9 mouse cellular contexts compared by ENCODE assay signal in the genomic region with DNA sequence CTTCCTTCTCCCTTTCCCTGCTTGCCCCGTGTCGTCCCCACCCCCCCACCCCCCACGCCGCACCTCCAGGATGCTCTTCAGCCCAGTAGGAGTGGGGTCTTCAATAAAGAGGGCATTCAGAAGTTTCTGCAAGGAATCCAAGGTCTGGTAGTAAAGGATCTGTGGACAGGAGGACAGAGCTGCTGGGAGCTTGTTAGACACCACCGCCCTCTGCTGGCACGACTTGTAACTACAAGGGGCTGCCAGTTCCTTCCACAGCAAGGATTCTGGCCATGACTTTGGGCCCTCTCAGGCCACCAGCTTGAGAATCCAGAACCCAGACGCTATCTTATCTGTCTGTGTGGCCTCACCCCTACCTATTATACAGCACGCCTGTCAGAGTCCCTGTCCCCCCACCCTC. TPM values are rescaled to one million over a fixed set of nuclear protein-coding genes. Genes with fewer than 3 reads are reported as not detected.
DNase-seq lines count a peak whose midpoint lies in the region; ATAC-seq and TF ChIP-seq lines count a peak whose summit lies in the region.
"Had no signal": no experiment of that assay in that cellular context is flagged by ENCODE, and none has a peak within 500 bp of the region (broad histone marks: within the 10 kb centered on the region; RNA-seq: fewer than 3 reads in every experiment).

No protein-coding gene starts in this region.

- H3K9ac ChIP-seq in heart, embryonic 14.5 days (ENCODE audit: low read length) = no peak overlapping the region
- H3K9ac ChIP-seq in liver, embryonic 14.5 days (replicated peaks) = no peak overlapping the region
- no peak overlapping the region for H3K9ac ChIP-seq in neural tube, embryonic 12.5 days
- 0 out of 2 replicates have a peak overlapping the region, but pooled peaks have one; percentile 36 for H3K9ac ChIP-seq in stomach, embryonic 16.5 days (ENCODE audit: low read length)

- 0% methylated on average over 8 of the region's 8 CpGs for WGBS in heart, embryonic 14.5 days
- 0% methylated on average over 8 of the region's 8 CpGs for WGBS in liver, embryonic 14.5 days (ENCODE audit: insufficient replicate concordance)
- WGBS in neural tube, embryonic 12.5 days = 3% methylated on average over 8 of the region's 8 CpGs
- WGBS in stomach, embryonic 16.5 days = 4% methylated on average over 8 of the region's 8 CpGs

- no peaks in the 10 kb centered on the region for H3K36me3 ChIP-seq in C2C12 (ENCODE audit: control insufficient read depth, insufficient read depth)
- no peaks in the 10 kb centered on the region for H3K36me3 ChIP-seq in heart, embryonic 14.5 days (ENCODE audit: control insufficient read depth, insufficient read depth, low read length)
- H3K36me3 ChIP-seq in liver, embryonic 14.5 days (replicated peaks; ENCODE audit: control insufficient read depth, insufficient read depth, low read depth) = no peaks in the 10 kb centered on the region
- H3K36me3 ChIP-seq in neural tube, embryonic 12.5 days = no peaks in the 10 kb centered on the region
- H3K36me3 ChIP-seq in stomach, embryonic 16.5 days (ENCODE audit: control insufficient read depth, insufficient read depth, low read length) = no peaks in the 10 kb centered on the region

- no peak for TF ChIP-seq POLR2A in bone marrow macrophage, adult 2 months (IDR thresholded peaks at IDR 0.05; ENCODE audit: borderline replicate concordance, low read depth, low read length)
- no peak for TF ChIP-seq POLR2A in embryonic fibroblast, embryonic 13.5 days (IDR thresholded peaks at IDR 0.05; ENCODE audit: low read depth, low read length)

- H3K27ac ChIP-seq in bone marrow macrophage, adult 2 months (ENCODE audit: insufficient read depth, low read depth, low read length) = no peak overlapping the region
- no peak overlapping the region for H3K27ac ChIP-seq in embryonic fibroblast, embryonic 13.5 days (ENCODE audit: insufficient read depth, low read length)
- no peak overlapping the region; a peak in 1 of 4 replicates for H3K27ac ChIP-seq in heart, embryonic 14.5 days (replicated peaks in 1 of 2; ENCODE audit: control insufficient read depth in 1 of 2, insufficient read depth in 1 of 2, low read depth in 2 of 2, low read length in 2 of 2)
- no peak overlapping the region for H3K27ac ChIP-seq in liver, embryonic 14.5 days
- no peak overlapping the region for H3K27ac ChIP-seq in neural tube, embryonic 12.5 days
- H3K27ac ChIP-seq in stomach, embryonic 16.5 days (ENCODE audit: low read length) = no peak overlapping the region

- H3K4me3 ChIP-seq in C2C12 (ENCODE audit: insufficient read depth, poor library complexity, severe bottlenecking) = no peak overlapping the region
- H3K4me3 ChIP-seq in bone marrow macrophage, adult 2 months (ENCODE audit: insufficient read depth, low read length) = no peak overlapping the region
- no peak overlapping the region for H3K4me3 ChIP-seq in embryonic fibroblast, embryonic 13.5 days (ENCODE audit: insufficient read depth, low read length)
- no peak overlapping the region for H3K4me3 ChIP-seq in heart, embryonic 14.5 days (ENCODE audit: control insufficient read depth in 1 of 2, insufficient read depth in 1 of 2, low read depth in 1 of 2, low read length in 2 of 2)
- no peak overlapping the region for H3K4me3 ChIP-seq in liver, embryonic 14.5 days (ENCODE audit: insufficient read depth in 1 of 2, low read depth in 2 of 2, low read length in 2 of 2)
- no peak overlapping the region for H3K4me3 ChIP-seq in neural tube, embryonic 12.5 days
- no peak overlapping the region for H3K4me3 ChIP-seq in stomach, embryonic 16.5 days (replicated peaks; ENCODE audit: low read length)
- H3K4me3 ChIP-seq: erythroblast, embryonic 14.5 days had no signal

- H3K79me3 ChIP-seq in C2C12 (ENCODE audit: low read depth) = no peaks in the 10 kb centered on the region

- no peaks in the 10 kb centered on the region for H3K79me2 ChIP-seq in C2C12 (ENCODE audit: control insufficient read depth, insufficient read depth)

- H3K9me3 ChIP-seq in heart, embryonic 14.5 days (ENCODE audit: control insufficient read depth, low read length) = no peaks in the 10 kb centered on the region
- no peaks in the 10 kb centered on the region for H3K9me3 ChIP-seq in liver, embryonic 14.5 days (ENCODE audit: control insufficient read depth, low read length)
- no peaks in the 10 kb centered on the region for H3K9me3 ChIP-seq in neural tube, embryonic 12.5 days
- no peaks in the 10 kb centered on the region for H3K9me3 ChIP-seq in stomach, embryonic 16.5 days (replicated peaks; ENCODE audit: control insufficient read depth, low read length)

- H3K4me2 ChIP-seq in heart, embryonic 14.5 days (ENCODE audit: low read length) = peak overlapping the region; percentile 56
- H3K4me2 ChIP-seq in liver, embryonic 14.5 days (ENCODE audit: low read depth) = 0 out of 2 replicates have a peak overlapping the region, but pooled peaks have one; percentile 3
- H3K4me2 ChIP-seq in neural tube, embryonic 12.5 days (replicated peaks) = 0 out of 2 replicates have a peak overlapping the region, but pooled peaks have one; percentile 26
- H3K4me2 ChIP-seq in stomach, embryonic 16.5 days (ENCODE audit: low read depth, low read length) = peak overlapping the region; percentile 41; the same call in 1 of the 2 replicates

- TF ChIP-seq EP300 in liver, embryonic 14.5 days (IDR thresholded peaks at IDR 0.05; ENCODE audit: low read depth) = no peak

- DNase-seq in kidney, postnatal 36 days = peak; percentile 69 to 91
- DNase-seq in liver, embryonic 14.5 days (ENCODE audit: low read depth in 3 of 3, low spot score in 3 of 3) = peak; percentile 34 to 45 (median 42)

- no peak for ATAC-seq in heart, embryonic 14.5 days (ENCODE audit: insufficient number of reproducible peaks, insufficient read depth, low FRiP score, low read depth)
- ATAC-seq in liver, embryonic 14.5 days (ENCODE audit: insufficient read depth) = peak; percentile 51; the same call in 1 of the 2 replicates
- ATAC-seq in neural tube, embryonic 12.5 days (ENCODE audit: low FRiP score, low read depth) = peak; percentile 45; the same call in 1 of the 2 replicates
- ATAC-seq in stomach, embryonic 16.5 days (ENCODE audit: insufficient read depth, low FRiP score) = no peak; the same call in 1 of the 2 replicates

- no peak overlapping the region for H3ac ChIP-seq in C2C12 (ENCODE audit: control insufficient read depth, insufficient read length, low read depth)

- peak; percentile 92 for TF ChIP-seq CTCF in C2C12 (IDR thresholded peaks at IDR 0.05; ENCODE audit: control insufficient read depth, insufficient read depth, insufficient read length)
- peak; percentile 73 for TF ChIP-seq CTCF in bone marrow macrophage, adult 2 months (IDR thresholded peaks at IDR 0.05; ENCODE audit: low read depth, low read length)
- peak; percentile 96 for TF ChIP-seq CTCF in embryonic fibroblast, embryonic 13.5 days (IDR thresholded peaks at IDR 0.05; ENCODE audit: borderline replicate concordance, insufficient read depth, low read length)
- peak; percentile 97 for TF ChIP-seq CTCF in liver, embryonic 14.5 days (IDR thresholded peaks at IDR 0.05; ENCODE audit: low read depth)

- peaks cover 46% of the 10 kb centered on the region for H3K27me3 ChIP-seq in C2C12 (ENCODE audit: control insufficient read depth, insufficient read depth, insufficient read length)
- 0 out of 2 replicates have a peak, but pooled peaks cover 4% of the 10 kb centered on the region for H3K27me3 ChIP-seq in heart, embryonic 14.5 days (ENCODE audit: control insufficient read depth, insufficient read depth, low read length)
- no peaks in the 10 kb centered on the region for H3K27me3 ChIP-seq in liver, embryonic 14.5 days (ENCODE audit: control insufficient read depth, insufficient read depth, low read length)
- H3K27me3 ChIP-seq in neural tube, embryonic 12.5 days (replicated peaks) = no peaks in the 10 kb centered on the region
- no peaks in the 10 kb centered on the region for H3K27me3 ChIP-seq in stomach, embryonic 16.5 days (ENCODE audit: control insufficient read depth, insufficient read depth, low read length)

- no peaks in the 10 kb centered on the region for H3K4me1 ChIP-seq in bone marrow macrophage, adult 2 months (ENCODE audit: control insufficient read depth, insufficient read depth, low read length)
- H3K4me1 ChIP-seq in embryonic fibroblast, embryonic 13.5 days (ENCODE audit: control insufficient read depth, insufficient read depth, low read length) = no peaks in the 10 kb centered on the region
- H3K4me1 ChIP-seq in heart, embryonic 14.5 days (ENCODE audit: control insufficient read depth in 2 of 2, insufficient read depth in 2 of 2, low read length in 2 of 2) = peaks cover 6% of the 10 kb centered on the region in 2 experiments; a peak in 2 of 4 replicates
- H3K4me1 ChIP-seq in liver, embryonic 14.5 days (replicated peaks; ENCODE audit: control insufficient read depth in 2 of 2, insufficient read depth in 2 of 2, low read length in 1 of 2) = peaks cover 0 to 2% of the 10 kb centered on the region in 2 experiments; a peak in 1 of 4 replicates
- peaks cover 4% of the 10 kb centered on the region; the same call in 1 of the 2 replicates for H3K4me1 ChIP-seq in neural tube, embryonic 12.5 days
- peaks cover 8% of the 10 kb centered on the region; the same call in 1 of the 2 replicates for H3K4me1 ChIP-seq in stomach, embryonic 16.5 days (ENCODE audit: control insufficient read depth, insufficient read depth, low read length)

RNA-seq across cellular contexts. Expression of a gene that starts 22.3 kb away (rescaled TPM):
- not detected for polyA plus RNA-seq in C2C12 (2012; fragmentation: generic; extraction: Trizol)
- not detected in 2 replicates for polyA plus RNA-seq in bone marrow macrophage, adult 2 months (2012; ENCODE audit: insufficient read depth, insufficient read length, missing spikeins)
- polyA plus RNA-seq in embryonic fibroblast, embryonic 13.5 days (2011; ENCODE audit: insufficient read length, low read depth, missing spikeins) = not detected in 2 replicates
- polyA plus RNA-seq in heart, embryonic 14.5 days (2014; fragmentation: Nextera tagmentation; extraction: Ambion mirVana) = 0.44 and 0.45 TPM in 2 replicates
- 0.16 and 0.22 TPM in 2 replicates for polyA plus RNA-seq in liver, embryonic 14.5 days (2012; rRNA removed)
- polyA plus RNA-seq in liver, embryonic 14.5 days (2014; fragmentation: Nextera tagmentation; extraction: Ambion mirVana) = 0.06 and 0.14 TPM in 2 replicates
- 0.27 and 0.34 TPM in 2 replicates for polyA plus RNA-seq in neural tube, embryonic 12.5 days (2016; fragmentation: Nextera tagmentation; extraction: Ambion mirVana)
- 0.14 TPM in 1 of 2 replicates, not detected in the other for polyA plus RNA-seq in stomach, embryonic 16.5 days (2015; fragmentation: Nextera tagmentation; extraction: Ambion mirVana)
- polyA plus RNA-seq: erythroblast, embryonic 14.5 days had no signal

RNA-seq across cellular contexts. Expression of a gene that starts 25.3 kb away (rescaled TPM):
- polyA plus RNA-seq in C2C12 (2012; fragmentation: generic; extraction: Trizol) = not detected
- not detected in 2 replicates for polyA plus RNA-seq in bone marrow macrophage, adult 2 months (2012; ENCODE audit: insufficient read depth, insufficient read length, missing spikeins)
- polyA plus RNA-seq in embryonic fibroblast, embryonic 13.5 days (2011; ENCODE audit: insufficient read length, low read depth, missing spikeins) = not detected in 2 replicates
- polyA plus RNA-seq in heart, embryonic 14.5 days (2014; fragmentation: Nextera tagmentation; extraction: Ambion mirVana) = 0.13 and 0.32 TPM in 2 replicates
- 0.03 and 0.06 TPM in 2 replicates for polyA plus RNA-seq in liver, embryonic 14.5 days (2012; rRNA removed)
- polyA plus RNA-seq in liver, embryonic 14.5 days (2014; fragmentation: Nextera tagmentation; extraction: Ambion mirVana) = not detected in 2 replicates
- not detected in 2 replicates for polyA plus RNA-seq in neural tube, embryonic 12.5 days (2016; fragmentation: Nextera tagmentation; extraction: Ambion mirVana)
- polyA plus RNA-seq in stomach, embryonic 16.5 days (2015; fragmentation: Nextera tagmentation; extraction: Ambion mirVana) = 5.4 and 7.7 TPM in 2 replicates
- polyA plus RNA-seq: erythroblast, embryonic 14.5 days had no signal

RNA-seq across cellular contexts. Expression of a gene that starts 29.7 kb away (rescaled TPM):
- 24.7 TPM for polyA plus RNA-seq in C2C12 (2012; fragmentation: generic; extraction: Trizol)
- 27.5 and 29.7 TPM in 2 replicates for polyA plus RNA-seq in bone marrow macrophage, adult 2 months (2012; ENCODE audit: insufficient read depth, insufficient read length, missing spikeins)
- 43.5 and 45.1 TPM in 2 replicates for polyA plus RNA-seq in embryonic fibroblast, embryonic 13.5 days (2011; ENCODE audit: insufficient read length, low read depth, missing spikeins)
- polyA plus RNA-seq in heart, embryonic 14.5 days (2014; fragmentation: Nextera tagmentation; extraction: Ambion mirVana) = 52.0 and 54.4 TPM in 2 replicates
- polyA plus RNA-seq in liver, embryonic 14.5 days (2012; rRNA removed) = 31.1 and 34.3 TPM in 2 replicates
- 30.6 and 31.1 TPM in 2 replicates for polyA plus RNA-seq in liver, embryonic 14.5 days (2014; fragmentation: Nextera tagmentation; extraction: Ambion mirVana)
- 98.2 and 106 TPM in 2 replicates for polyA plus RNA-seq in neural tube, embryonic 12.5 days (2016; fragmentation: Nextera tagmentation; extraction: Ambion mirVana)
- polyA plus RNA-seq in stomach, embryonic 16.5 days (2015; fragmentation: Nextera tagmentation; extraction: Ambion mirVana) = 82.7 and 83.3 TPM in 2 replicates

RNA-seq across cellular contexts. Expression of a gene that starts 57.5 kb away (rescaled TPM):
- 7.6 TPM for polyA plus RNA-seq in C2C12 (2012; fragmentation: generic; extraction: Trizol)
- polyA plus RNA-seq in bone marrow macrophage, adult 2 months (2012; ENCODE audit: insufficient read depth, insufficient read length, missing spikeins) = 2.8 and 4.6 TPM in 2 replicates
- polyA plus RNA-seq in embryonic fibroblast, embryonic 13.5 days (2011; ENCODE audit: insufficient read length, low read depth, missing spikeins) = 4.6 and 5.8 TPM in 2 replicates
- polyA plus RNA-seq in heart, embryonic 14.5 days (2014; fragmentation: Nextera tagmentation; extraction: Ambion mirVana) = 10.6 TPM in 2 replicates
- 3.8 and 3.9 TPM in 2 replicates for polyA plus RNA-seq in liver, embryonic 14.5 days (2012; rRNA removed)
- polyA plus RNA-seq in liver, embryonic 14.5 days (2014; fragmentation: Nextera tagmentation; extraction: Ambion mirVana) = 4.3 and 5.8 TPM in 2 replicates
- 10.1 and 11.8 TPM in 2 replicates for polyA plus RNA-seq in neural tube, embryonic 12.5 days (2016; fragmentation: Nextera tagmentation; extraction: Ambion mirVana)
- polyA plus RNA-seq in stomach, embryonic 16.5 days (2015; fragmentation: Nextera tagmentation; extraction: Ambion mirVana) = 12.8 and 13.8 TPM in 2 replicates

Comparison
In these comparisons a context has a peak if more than half of its experiments do, and no peak if none do; other contexts are left out.
1. ATAC-seq: peak in liver, embryonic 14.5 days (single experiment) and neural tube, embryonic 12.5 days (single experiment); none in heart, embryonic 14.5 days (single experiment) and stomach, embryonic 16.5 days (single experiment).
2. H3K4me2 ChIP-seq: peak in every context shown above with its lines; median percentile 56 in heart, embryonic 14.5 days; 41 in stomach, embryonic 16.5 days; 26 in neural tube, embryonic 12.5 days; 3 in liver, embryonic 14.5 days.
3. Peak in every context shown above with its lines, with median percentiles within 50 percentile points of each other: CTCF ChIP-seq.